Mouse (Mus musculus): Measurements from ENCODE around the gene Foxp1.

Gene Foxp1

DNA sequence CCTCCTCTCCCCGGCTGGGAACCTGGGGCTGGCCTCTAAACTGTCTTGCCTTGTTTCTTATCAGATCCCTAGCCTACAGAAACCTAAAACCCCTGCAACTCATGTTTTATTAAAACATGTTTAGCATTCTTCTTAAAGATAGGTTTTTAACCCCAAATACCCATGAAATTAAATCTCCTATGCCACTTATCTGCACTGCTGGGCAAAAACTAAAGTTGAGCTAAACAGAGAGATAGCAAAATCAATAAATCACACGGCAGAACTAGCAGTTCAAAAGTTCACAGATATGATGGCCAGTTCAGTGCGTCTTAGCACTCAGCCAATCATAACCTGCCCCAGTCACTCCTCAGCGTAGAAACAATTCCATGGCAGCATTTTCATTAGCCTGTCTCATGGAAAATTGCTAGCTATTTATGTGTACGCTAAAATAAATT lies 316.1 kb downstream of the Foxp1 start:
- no peak for DNase-seq (ENCODE audit: low spot score)

- DNase-seq (ENCODE audit: low spot score): no peak
Measured at GRCm38 (mm10) chr6:99205587-99206436, 316.7 kb downstream of the Foxp1 start.

GRCm38 (mm10) chr6:99204780-99205586 lies 317.5 kb downstream of the Foxp1 start:
- DNase-seq (ENCODE audit: low spot score): no peak

GRCm38 (mm10) chr6:99204052-99204779 lies 318.3 kb downstream of the Foxp1 start:
- no peak for DNase-seq (ENCODE audit: low spot score)

DNA sequence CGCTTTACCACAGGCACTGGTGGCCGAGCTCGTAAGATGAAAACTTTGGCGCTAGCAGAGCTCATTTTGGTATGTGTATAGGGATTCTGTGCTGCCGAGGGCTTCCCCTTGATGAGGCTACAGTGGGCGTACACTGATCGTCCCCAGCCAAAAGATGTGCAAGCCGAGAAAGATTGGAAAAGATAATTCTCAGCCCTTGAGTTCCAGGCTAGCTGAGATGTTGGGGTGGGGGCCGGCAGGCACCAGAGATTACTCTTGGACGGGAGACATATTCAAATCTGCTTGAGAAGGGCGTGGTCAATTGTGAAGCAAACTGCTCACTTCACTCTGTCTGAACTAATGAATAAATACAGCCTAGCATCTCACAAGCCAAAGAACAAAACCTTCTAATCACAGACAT lies 319.3 kb downstream of the Foxp1 start:
- DNase-seq (ENCODE audit: low spot score): no peak

GRCm38 (mm10) chr6:99202781-99203180 lies 319.7 kb downstream of the Foxp1 start:
- DNase-seq (ENCODE audit: low spot score): no peak

DNA sequence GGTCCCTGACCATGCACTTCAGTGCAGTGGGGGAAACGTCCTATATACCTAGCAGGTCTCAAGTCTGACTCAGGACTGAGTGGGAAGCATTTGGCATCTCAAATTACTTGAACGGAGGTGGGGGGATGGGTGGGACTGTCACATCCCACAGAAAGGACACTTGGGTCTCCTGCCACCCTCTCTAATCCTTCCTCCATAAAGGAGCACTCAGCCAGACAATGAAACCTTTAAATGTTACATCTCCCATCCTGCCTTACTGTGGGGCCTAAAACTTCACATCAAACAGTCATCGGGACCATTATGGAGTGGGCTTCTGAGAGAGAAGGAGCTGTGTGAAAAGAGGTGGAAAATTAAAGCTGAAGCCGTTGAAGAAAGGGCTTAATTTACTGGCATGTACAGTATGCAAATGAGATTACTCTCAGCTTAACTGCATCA lies 321.2 kb downstream of the Foxp1 start:
- no peak for DNase-seq (ENCODE audit: low spot score)

DNA sequence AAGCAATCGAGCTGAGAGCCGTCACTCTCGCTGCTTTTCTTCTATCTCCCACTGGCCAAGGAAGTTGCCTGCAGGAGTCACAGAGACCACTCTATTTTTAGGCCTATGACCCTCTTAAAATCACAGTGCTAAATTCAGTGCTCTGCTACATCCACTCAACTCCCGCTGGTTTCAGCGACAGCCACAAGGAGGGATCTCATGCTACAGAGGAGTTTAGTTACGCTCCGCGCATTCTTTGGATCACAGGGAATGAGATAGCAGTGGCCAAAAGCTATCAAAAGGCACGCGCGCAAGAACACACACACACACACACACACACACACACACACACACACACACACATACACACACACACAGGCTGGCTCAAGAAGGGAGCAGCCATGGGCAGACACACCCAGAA lies 321.9 kb downstream of the Foxp1 start:
- DNase-seq (ENCODE audit: low spot score): no peak

DNA sequence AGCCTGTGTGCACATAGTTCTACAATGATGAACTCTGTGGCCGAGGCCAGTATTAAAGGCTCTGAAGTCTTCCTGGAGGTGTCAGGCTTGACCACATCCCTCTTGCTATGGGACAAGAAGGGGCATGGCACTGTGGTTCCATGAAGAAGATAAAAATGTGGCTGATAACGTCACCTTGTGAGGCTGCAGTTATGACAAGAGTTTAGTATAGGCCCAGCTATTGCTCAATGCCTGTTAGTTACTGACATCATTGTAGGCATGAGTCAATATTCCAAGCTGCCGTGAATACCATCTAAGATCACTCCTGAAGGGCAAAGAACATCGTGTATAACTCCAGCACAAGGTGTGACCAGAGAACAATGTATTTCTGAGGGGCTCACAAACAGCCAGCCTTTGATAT lies 323.2 kb downstream of the Foxp1 start:
- no peak for DNase-seq (ENCODE audit: low spot score)

DNA sequence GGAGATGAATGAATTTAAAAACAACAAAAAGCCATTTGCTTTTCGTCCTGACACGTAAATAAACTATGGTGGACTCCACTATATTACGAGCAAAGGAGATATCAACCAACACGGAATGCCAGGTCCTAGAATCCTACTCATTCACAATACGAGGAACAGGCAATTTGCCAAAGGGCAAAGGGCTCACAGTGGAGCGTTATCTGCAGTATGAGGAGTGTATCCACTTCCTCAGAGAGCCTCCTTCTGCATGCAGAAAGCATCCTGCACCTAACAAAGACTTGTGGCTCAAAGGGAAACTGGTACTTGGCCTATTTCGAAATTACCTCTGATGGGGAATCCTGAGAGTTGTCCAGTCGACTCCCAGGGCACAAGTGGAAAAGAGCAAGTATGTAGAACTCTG lies 328.8 kb downstream of the Foxp1 start:
- DNase-seq (ENCODE audit: low spot score): no peak

GRCm38 (mm10) chr6:99191636-99192137 lies 330.8 kb downstream of the Foxp1 start:
- DNase-seq (ENCODE audit: low spot score): no peak

GRCm38 (mm10) chr6:99191041-99191635 lies 331.4 kb downstream of the Foxp1 start:
- no peak for DNase-seq (ENCODE audit: low spot score)

DNA sequence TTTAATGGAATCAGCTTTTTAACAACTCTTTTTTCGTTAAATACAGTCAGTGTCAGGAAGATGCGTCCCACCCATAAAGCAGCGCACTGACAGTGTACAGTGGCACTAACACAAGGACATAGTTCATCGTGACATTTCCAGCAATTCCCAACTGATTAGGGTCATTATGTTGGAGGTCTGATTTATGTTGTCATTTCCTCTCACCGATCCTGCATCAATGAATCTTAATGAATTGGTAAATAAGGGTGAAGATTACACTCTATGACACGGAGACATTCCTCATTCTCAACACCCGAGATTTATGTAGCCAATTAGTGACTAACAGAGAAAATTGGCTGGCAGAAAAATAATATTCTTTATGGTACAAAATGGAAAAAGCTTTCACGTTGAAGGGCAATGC lies 332.6 kb downstream of the Foxp1 start:
- no peak for DNase-seq (ENCODE audit: low spot score)

GRCm38 (mm10) chr6:99188366-99189216 lies 333.9 kb downstream of the Foxp1 start:
- no peak for DNase-seq (ENCODE audit: low spot score)

DNA sequence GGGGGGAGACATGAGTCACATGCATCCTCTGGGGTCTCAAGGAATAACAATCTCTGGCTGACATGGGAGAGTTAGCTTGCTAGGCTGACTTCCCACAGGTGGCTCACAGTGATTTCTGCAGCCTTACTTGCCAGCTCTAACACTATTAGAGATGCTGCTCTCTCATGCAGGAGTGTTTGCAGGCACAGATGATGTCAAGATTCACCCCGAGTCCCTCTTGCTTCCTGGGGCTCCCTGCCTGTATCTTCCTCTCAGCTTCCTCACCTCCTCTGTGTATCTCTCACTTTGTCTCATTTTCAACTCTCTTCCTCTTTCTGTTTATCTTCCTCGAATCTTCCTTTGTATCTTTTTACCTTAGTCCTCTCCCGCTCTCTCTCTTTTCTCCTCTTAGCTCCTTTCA lies 334.6 kb downstream of the Foxp1 start:
- no peak for DNase-seq (ENCODE audit: low spot score)

DNA sequence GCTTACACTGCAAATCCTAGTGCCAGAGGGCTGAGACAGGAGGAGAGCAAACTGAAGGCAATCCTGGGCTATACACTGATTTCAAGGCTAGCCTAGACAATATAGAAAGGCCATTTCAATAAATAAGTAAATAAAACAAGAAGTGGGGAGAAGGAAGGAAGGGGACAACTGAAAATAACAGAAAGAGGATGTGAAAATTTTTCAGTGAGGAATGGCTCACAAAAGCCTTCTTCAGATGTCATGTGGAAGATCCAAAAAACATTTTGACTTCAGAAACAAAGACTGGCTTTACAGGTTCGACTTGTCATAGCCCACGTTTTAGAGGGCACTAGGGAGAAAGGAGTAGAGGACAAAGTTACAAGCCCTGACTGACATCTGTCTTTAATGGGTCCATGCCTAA lies 335.1 kb downstream of the Foxp1 start:
- no peak for DNase-seq (ENCODE audit: low spot score)

GRCm38 (mm10) chr6:99186569-99186968 lies 336.0 kb downstream of the Foxp1 start:
- DNase-seq (ENCODE audit: low spot score): no peak

- DNase-seq (ENCODE audit: low spot score): no peak
Measured at GRCm38 (mm10) chr6:99185797-99186196, 336.7 kb downstream of the Foxp1 start.

DNA sequence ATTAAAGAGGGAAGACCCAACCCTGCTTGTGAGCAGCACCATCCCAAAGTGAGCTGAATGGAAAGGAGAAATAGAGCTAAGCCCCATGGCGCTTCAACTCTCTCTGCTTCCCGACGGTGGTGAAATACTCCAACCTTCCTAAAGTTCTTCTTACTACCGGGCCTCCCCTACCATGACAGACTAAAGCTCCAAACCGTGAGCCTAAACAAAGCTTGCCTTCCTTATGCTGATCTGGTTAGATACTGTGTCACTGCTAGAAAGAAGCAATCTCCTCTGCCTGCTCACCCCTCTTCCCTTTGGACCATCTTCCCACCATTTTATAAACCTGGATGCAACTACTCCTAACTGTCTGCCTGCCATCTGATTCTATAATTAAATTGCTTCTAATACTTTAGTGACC lies 338.5 kb downstream of the Foxp1 start:
- DNase-seq (ENCODE audit: low spot score): no peak

DNA sequence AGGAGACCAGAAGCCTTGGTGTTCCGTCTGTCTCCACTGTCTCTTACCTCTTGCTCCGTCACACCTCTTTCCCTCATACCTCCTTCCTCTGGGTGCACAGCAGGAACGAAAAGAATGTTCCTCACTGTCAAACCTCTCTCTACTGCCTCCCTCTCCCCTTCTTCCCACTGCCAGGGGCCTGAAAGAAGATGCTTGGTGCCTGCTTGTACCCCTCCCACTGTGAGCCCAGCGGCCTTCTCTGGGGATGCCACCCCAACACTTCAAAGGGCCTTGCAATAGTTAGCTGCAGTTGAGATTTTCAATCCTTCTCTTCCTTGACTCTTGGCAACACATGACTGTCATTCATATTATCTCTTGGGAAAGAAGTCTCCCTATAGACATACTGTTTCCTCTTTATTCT lies 339.7 kb downstream of the Foxp1 start:
- no peak for DNase-seq (ENCODE audit: low spot score)

DNA sequence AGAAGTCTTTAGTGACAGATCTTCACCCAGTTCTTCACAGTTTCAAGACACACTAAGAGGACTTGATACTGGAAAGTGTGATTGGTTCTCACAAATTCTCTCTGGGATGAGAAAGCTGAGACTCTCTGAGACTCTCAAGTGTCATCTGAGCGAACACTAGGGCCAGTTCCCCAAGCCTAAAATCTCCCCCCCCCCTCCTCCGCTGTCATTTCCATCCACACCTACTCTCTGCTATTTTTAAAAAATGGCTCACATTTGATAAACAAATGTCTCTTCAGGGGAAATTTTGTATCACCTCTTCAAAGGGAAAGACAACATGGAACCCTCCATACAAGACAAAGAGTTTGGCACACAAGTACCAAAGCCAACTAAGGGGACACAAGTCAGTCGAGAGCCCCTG lies 346.3 kb downstream of the Foxp1 start:
- no peak for DNase-seq (ENCODE audit: low spot score)

All from testis, postnatal 10 days (tissue).